In genomic region chr13:45749937-45750336, GRCm38 (mm10) we compare ENCODE assay signal across 12 mouse cellular contexts.
DNase-seq lines count a peak whose midpoint lies in the region; ATAC-seq and TF ChIP-seq lines count a peak whose summit lies in the region.
"Had no signal": no experiment of that assay in that cellular context is flagged by ENCODE, and none has a peak within 500 bp of the region (broad histone marks: within the 10 kb centered on the region; RNA-seq: fewer than 3 reads in every experiment).

No protein-coding gene starts in this region.

- intact Hi-C loops in gastrocnemius, adult 2 months (cut with DNase I), result no loop called here

- H3K4me1 ChIP-seq in G1E (ENCODE audit: insufficient read depth, low read depth, low read length), result peaks cover 42% of the 10 kb centered on the region
- no peaks in the 10 kb centered on the region; the same call in 1 of the 2 replicates for H3K4me1 ChIP-seq in thymus, adult 2 months (replicated peaks; ENCODE audit: control insufficient read depth, insufficient read depth, low read length)

- peaks cover 63% of the 10 kb centered on the region for H3K36me3 ChIP-seq in G1E (replicated peaks)
- H3K36me3 ChIP-seq in thymus, adult 2 months (ENCODE audit: control insufficient read depth, insufficient read depth, low read length), result no peaks in the 10 kb centered on the region

- no peak overlapping the region for H3K4me3 ChIP-seq in gastrocnemius, adult 2 months
- H3K4me3 ChIP-seq in G1E (ENCODE audit: low read depth, low read length), result no peak overlapping the region
- no peak overlapping the region for H3K4me3 ChIP-seq in thymus, adult 2 months (ENCODE audit: control insufficient read depth, insufficient read depth, low read length)

- DNase-seq in gastrocnemius, adult 2 months, result no peak
- DNase-seq in gastrocnemius, postnatal 10 days, result no peak
- DNase-seq in G1E (ENCODE audit: low spot score), result no peak
- DNase-seq in heart, adult 8-10 months (ENCODE audit: low spot score), result peak; percentile 38
- DNase-seq in kidney, postnatal 10 days, result peak; percentile 58
- no peak for DNase-seq in thymus, adult 2 months
- DNase-seq in right cerebral cortex, postnatal 14 days, result no peak
- no peak for DNase-seq in frontal cortex, adult 2 months (ENCODE audit: extremely low spot score in 1 of 2, low spot score in 1 of 2)
- DNase-seq: cerebellum, adult 11-12 months; left cerebral cortex, postnatal 4 days had no signal

- WGBS in thymus, adult 2 months, result 58% methylated on average over 1 of the region's 1 CpGs

- no peaks in the 10 kb centered on the region for H3K27me3 ChIP-seq in G1E (ENCODE audit: insufficient read depth, low read length)
- H3K27me3 ChIP-seq in thymus, adult 2 months (ENCODE audit: control insufficient read depth, insufficient read depth, low read length), result no peaks in the 10 kb centered on the region

- peak overlapping the region; percentile 25 for H3K27ac ChIP-seq in gastrocnemius, adult 2 months
- H3K27ac ChIP-seq in thymus, adult 2 months (ENCODE audit: control insufficient read depth, insufficient read depth, low read length), result no peak overlapping the region

- H3K9me3 ChIP-seq in G1E (replicated peaks), result no peaks in the 10 kb centered on the region

- TF ChIP-seq POLR2A in thymus, adult 2 months (IDR thresholded peaks at IDR 0.05; ENCODE audit: control insufficient read depth, extremely low read depth, insufficient read depth, low read length, poor library complexity), result no peak

- ATAC-seq in G1E (ENCODE audit: extremely low read depth, insufficient number of reproducible peaks, low FRiP score, poor library complexity, severe bottlenecking), result peak; percentile 34
- ATAC-seq: CD4-positive, CD25-positive, alpha-beta regulatory T cell, adult 4 months; hindbrain, embryonic 16.5 days had no signal

- TF ChIP-seq CTCF in gastrocnemius, adult 2 months (IDR thresholded peaks at IDR 0.05), result no peak
- no peak for TF ChIP-seq CTCF in G1E (IDR thresholded peaks at IDR 0.05; ENCODE audit: low read depth, low read length)
- TF ChIP-seq CTCF in thymus, adult 2 months (IDR thresholded peaks at IDR 0.05; ENCODE audit: borderline replicate concordance, control insufficient read depth, extremely low read depth, insufficient read depth, low read length, poor library complexity), result no peak

Comparison
In these comparisons a context has a peak if more than half of its experiments do, and no peak if none do; other contexts are left out.
1. DNase-seq: peak in heart, adult 8-10 months (single experiment) and kidney, postnatal 10 days (single experiment); none in gastrocnemius, adult 2 months (single experiment), gastrocnemius, postnatal 10 days (single experiment), G1E (single experiment), thymus, adult 2 months (single experiment), right cerebral cortex, postnatal 14 days (single experiment) and frontal cortex, adult 2 months (0 of 2).